Mouse (Mus musculus) T-helper 17 cell (primary cell): ENCODE measurements around the gene Mex3a.

Source experiments
- in situ Hi-C, 2 experiments: fragments of 300-600 bp; cut with MboI, MseI; formaldehyde crosslinking; loops; 1 replicate in 1 of 2; 2 replicates in 1 of 2; pipeline ENCODE4 v1.15.1; 2025; ENCODE audit warnings: high pct_unique_total_duplicates in 2 of 2

Mex3a gene

DNA sequence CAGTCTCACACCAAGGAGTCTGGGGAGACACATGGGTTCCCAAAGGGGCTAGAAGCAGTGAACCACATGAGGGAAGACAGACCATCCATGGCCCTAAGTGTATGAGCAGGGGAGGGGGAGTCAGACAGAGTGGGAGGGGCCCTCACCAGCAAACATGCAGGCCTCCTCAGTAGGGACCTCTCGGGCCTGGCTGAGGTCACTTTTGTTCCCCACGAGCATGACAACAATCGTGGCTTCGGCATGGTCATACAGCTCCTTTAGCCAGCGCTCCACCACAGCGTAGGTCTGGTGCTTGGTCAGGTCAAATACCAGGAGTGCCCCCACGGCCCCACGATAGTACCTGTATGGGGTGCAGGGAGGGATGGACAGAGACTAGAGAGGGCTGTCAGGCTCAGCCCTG lies 11.0 kb downstream of the Mex3a start:
- in situ Hi-C loops: no loop called here

DNA sequence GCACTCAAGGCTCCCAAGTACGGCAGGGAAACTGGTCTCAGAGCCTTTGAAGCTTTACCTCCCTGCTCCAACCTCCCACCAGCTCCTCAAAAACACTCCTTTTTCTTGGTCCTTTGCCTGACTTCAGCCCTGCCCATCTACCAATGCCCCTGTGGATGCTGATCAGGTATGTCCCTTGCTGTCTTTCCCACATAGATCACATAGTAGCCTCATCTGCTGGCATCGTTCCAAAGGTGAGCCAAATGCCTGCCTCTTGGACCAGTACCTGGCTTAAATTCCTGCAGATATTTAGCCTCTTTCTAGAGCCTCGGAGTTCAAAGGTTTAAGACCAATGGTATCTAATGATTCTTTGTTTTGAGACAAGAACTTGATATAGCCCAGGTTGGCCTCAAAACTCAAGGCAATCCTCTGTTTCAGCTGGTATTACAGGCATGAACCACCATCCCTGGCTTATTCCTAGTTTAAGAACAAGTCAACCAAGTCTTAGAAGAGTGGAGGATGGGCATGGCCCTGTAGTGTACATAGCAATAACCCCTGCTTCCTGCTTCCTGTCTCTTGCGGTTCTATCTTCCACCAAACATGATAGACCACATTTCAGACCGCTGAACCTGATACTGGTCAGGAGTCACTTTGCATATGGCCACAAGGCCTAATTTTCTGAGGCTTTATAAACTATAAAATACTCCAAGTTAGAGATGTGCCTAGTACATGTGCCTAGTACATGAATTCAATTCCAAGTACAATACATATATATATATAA lies 11.6 kb downstream of the Mex3a start:
- in situ Hi-C loops: no loop called here

DNA sequence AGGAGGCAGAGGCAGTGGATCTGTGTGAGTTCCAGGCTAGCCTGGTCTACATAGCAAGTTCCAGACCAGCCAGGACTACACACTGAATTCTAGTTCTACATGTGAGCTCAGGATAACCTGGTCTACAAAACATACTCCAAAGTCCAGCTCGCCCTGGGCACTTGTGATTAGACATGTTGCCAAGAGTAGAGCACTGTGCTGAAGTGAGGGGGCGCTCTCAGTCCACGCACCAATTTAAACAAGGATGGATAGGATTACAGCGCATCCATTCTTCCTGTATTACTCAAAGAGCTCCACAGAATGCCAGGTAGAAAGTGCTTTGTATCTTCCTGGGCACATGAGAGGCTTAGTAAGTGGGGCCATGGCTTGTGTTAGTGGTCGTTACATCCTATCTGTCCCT lies 12.3 kb downstream of the Mex3a start:
- in situ Hi-C loops: no loop called here

DNA sequence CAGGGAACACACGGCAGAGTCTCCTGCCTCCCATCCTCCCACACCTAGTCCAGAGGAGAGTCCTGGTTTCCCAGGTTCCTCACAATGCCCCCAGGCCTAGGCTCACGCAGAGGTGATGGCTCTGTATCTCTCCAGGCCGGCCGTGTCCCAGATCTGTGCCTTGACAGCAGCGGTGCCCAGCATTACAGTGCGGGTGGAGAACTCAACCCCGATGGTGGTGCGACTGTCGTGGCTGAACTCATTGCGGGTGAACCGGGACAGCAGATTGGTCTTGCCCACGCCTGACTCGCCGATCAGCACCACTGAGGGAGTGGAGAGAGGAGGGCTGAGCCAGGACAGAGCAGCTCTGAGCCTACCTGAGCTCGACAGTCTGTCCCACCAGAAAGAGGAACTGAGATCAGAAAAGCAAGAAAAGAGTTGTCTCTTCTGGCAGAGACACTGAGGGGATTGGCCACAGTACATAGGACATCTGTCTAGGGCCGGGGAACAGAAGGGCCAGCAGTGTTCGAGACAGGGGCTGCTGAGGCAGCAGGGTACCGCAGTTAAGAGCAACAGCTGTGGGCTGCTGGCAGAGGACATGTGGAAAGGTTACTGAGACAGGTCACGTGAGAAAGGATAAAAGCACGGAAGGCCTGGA lies 12.9 kb downstream of the Mex3a start:
- in situ Hi-C loops: loop anchor here in 1 of 2 experiments (5.0 kb wide), 1 partner anchor 97 kb away; no protein-coding TSS in a partner anchor

DNA sequence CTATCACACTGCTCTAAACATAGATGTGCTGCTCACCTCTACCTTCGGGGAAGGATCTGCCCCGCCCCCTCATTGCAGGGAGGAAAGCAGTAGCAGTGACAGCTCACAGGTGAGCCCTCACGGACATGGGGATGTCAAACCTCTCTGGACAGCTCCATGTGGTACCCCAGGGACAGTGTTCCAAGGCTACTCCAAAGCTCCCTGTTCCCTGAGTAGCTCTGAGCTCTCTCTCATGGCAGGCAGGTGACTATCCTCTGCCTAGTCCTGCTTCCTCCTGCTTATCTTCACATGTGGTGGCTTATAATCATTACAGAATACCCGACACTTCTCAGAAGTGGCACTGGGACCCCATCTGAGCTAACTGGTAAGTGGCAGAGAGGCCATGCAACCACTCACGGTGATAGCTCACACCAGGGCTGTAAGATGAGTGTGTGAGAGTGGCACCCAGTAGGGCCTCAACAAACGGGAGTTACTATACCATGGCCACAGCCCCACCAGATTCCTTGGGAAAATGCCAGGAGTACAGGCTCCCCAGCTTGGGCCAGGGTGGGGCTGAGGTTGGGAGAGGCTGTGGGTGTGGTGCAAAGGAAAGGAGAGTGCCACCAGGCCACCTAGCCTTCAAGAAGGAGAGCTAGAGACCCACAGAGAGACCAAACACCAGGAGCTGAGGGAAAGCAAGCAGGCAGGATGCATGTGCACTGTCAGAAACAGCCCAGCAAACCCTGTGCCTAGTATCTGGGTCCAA lies 14.7 kb downstream of the Mex3a start:
- in situ Hi-C loops: loop anchor here in 1 of 2 experiments (5.0 kb wide), 1 partner anchor 95 kb away; no protein-coding TSS in a partner anchor

DNA sequence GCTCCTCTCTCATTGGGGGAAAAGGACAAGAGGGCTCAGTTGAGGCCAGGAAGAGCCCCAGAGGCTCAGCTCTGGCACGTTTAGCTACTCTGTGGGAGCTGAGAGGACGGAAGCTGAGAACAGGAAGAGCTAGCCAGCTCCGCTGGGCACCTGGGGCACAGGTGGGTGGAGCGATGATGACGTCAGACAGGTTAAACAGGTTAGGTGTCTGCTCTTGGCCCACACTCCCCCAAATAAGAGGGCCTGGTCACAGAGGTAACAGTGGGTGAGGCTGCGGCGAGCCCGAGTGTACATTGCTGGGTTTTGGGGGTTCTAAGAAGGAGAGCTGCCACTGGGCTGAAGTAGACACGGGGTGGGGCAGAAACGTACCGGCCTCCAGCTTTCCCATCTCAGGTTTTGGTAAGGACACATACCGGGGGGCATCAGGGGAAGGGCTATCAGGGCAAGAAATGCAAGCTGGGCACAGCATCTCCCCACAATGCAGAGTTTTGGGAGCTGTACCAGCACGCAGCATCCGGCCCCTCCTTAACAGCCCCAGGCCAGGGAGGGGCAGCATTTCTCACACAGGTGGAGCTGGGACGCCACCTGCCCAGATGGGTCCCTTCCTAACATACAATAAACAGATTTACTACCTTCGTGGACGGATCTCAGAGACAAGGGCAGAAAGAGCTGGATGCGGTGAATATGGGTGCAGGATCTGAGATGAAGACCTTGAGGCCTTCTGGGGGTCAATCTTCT lies 16.2 kb downstream of the Mex3a start, which contains the start of gene Rab25:
Gene Rab25, minus strand, starts transcription at position 121 of the 738 bp plus-strand sequence.
- in situ Hi-C loops: loop anchor here in 1 of 2 experiments (5.0 kb wide), 1 partner anchor 94 kb away; no protein-coding TSS in a partner anchor

DNA sequence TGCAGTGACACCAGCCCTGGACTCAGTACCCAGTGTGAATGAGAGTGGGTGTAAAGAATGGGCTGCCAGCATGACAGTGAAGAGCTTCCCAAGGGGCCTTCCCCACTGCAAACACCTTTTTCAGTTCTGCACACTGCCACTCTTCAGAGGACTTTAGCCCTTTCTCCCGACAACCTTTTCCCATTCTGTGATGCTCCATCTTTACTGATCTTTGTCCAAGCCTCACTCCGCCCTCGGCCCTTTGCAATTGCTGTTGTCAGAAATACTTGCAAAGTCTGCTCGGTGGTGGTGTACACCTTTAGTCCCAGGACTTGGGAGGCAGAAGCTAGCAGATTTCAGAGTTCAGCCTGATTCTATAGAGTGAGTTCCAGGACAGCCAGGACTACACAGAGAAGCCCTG lies 19.4 kb downstream of the Mex3a start:
- in situ Hi-C loops: no loop called here

DNA sequence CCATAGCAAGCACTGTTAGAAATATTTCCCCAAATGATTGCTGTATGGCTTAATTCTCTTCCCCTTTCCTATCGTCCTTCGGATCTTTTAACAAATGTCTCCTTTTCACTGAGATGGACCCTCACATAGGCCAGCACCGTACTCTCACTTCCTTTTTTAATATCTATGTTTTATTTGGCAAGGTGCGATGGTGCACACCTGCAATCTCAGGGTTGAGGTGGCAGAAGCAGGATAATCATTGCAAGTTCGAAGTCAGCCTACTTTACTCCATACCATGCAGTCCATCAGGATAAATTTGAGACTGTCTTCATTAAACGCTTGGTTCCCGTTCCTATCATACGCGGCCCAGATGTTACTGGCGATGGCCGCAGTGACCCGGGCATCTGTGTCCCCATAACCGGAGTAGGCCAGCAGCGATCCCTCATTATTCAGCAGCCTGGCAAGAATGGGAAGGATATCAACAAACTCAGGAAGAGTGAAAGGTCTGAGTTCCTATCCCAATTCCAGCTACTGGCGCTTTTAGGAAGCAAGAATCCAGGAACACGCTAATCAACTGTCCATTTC lies 20.0 kb downstream of the Mex3a start:
- in situ Hi-C loops: no loop called here

DNA sequence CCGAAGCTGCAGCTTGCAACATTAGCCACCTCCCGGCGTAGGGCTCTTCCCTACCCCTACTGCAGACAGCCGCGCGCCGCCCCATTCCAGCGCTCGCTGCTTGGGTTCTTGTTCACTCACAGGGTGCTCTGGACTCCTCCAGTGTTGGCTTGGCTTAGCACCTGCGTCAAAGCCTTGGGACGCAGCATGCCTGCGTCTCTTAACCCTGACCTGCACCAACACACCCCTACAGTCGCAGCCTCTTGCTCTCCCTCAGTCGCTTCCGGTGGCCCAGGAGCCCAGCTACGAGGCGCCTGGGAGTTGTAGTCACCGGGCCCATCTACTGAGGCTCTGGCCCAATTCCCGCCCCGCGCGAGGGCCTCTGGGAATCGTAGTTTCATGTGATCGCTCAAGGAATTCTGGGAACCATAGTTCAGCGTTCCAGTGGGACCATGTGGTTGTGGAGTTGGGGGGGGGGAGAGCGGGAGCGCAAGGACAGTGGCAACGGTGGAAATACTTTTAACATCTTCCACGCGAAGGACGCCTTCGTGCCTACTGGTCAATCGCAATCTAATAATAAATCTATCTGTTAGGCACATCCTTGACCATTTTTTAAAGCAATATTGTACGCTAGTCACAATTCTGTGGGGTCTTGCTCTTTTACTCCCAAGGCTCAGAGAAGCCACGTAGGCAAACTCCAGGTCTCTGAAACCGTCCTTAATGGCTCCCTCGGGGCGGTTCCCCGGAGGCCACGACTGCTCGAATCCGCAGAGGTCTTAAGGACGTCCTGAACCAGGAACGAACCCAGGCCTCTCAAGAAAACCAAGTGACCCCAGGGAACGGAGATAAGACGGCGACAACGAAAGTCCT lies 20.7 kb downstream of the Mex3a start, which contains the start of gene Lamtor2:
Gene Lamtor2, minus strand, starts transcription at position 399 of the 849 bp plus-strand sequence.
- in situ Hi-C loops: no loop called here

DNA sequence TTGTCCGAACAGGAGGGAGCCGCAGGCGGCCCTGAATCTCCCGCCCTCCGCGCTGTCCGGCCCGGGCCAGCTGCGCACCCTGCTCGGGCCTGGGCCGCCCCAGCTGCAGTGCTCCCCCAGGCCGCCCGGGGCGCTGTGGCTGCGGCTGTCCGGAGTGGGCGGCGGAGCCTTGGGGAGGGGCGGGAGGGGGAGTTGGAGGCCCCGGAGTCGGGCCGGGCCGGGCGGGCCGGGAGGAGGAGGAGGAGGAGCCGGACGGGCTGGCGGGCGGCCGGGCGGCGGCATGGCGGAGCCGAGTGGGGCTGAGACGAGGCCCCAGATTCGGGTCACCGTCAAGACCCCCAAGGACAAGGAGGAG lies 21.3 kb downstream of the Mex3a start, which contains the start of gene Ubqln4:
Gene Ubqln4, plus strand, starts transcription at position 234 of the 355 bp plus-strand sequence.
- in situ Hi-C loops: no loop called here

DNA sequence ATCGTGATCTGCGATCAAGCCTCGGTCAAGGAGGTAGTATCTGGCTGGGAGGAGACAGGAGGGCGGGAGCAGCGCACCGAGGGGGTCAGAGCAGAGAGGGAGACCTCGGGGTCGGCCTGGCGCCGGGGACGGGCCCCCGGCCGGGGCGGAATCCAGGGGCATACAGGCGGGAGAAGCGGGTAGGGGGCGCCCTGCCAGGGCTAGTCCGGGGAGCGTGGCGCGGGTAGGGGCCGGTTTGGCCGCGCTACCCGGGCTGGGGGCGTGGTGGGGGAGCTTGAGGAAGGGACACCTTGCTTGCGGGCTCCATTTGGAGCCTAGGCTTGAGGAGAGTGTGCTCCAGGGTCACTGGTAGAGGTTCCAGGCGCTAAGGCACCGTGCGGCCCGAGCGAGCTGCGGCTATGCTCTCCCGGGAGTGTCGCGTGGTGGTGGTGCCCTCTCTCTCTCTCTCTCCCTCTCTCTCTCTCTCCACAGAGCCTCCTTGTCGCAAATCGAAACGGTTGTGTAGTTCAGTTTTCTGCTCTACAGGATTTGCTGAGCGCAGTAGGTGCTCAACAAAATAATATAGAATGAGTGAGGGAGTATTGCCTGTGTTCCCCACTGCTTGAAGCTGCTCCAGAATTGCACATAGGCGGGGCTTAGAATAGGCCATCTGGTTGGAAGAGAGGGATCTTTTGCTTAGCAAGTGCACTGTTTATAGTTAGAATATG lies 21.8 kb downstream of the Mex3a start:
- in situ Hi-C loops: no loop called here

DNA sequence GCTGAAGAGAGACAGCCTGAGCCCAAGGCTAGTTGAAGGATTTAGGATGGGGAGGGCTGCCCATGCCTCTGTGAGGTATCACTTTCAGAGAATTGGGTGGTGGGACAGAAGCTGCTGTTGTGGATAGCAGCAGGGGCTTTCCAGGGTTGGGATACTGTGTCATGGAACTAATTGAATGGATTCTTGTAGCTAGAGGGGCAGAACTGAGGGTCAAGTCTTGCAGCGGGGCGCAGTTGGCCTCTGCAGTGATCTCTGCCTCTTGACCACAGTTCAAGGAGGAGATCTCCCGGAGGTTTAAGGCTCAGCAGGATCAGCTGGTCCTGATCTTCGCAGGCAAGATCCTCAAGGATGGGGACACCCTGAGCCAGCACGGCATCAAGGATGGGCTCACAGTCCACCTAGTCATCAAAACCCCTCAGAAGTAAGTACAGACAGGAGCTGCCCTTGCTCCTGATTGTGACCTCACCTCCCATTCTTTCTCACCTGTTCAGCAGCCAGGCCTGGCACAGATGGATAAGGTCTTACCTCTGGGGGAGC lies 22.9 kb downstream of the Mex3a start:
- in situ Hi-C loops: no loop called here

DNA sequence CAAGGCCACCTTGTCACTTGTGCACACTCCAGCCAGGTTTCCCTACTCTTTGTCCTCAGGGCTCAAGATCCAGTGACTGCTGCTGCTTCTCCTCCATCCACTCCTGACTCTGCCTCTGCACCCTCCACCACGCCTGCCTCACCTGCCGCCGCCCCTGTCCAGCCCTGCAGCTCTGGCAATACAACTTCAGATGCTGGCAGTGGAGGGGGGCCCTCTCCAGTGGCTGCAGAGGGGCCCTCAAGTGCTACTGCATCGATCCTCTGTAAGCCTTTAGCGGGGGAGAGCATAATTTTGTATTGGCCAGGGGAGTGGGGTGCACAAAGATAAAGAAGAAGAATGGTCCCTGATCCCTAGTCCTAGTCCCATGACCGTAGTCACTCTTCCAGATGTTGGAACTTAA lies 23.5 kb downstream of the Mex3a start:
- in situ Hi-C loops: no loop called here

DNA sequence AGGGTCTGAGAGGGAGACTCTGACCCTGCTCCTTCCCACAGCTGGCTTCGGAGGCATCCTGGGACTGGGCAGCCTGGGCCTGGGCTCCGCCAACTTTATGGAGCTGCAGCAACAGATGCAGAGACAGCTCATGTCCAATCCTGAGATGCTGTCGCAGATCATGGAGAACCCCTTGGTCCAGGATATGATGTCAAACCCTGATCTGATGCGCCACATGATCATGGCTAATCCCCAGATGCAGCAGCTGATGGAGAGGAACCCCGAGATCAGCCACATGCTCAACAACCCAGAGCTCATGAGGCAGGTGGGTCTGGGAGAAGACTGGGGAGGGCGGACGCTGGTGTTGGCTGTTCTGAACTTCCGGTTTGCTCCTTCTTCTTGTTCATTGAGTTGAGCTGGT lies 24.4 kb downstream of the Mex3a start:
- in situ Hi-C loops: no loop called here

DNA sequence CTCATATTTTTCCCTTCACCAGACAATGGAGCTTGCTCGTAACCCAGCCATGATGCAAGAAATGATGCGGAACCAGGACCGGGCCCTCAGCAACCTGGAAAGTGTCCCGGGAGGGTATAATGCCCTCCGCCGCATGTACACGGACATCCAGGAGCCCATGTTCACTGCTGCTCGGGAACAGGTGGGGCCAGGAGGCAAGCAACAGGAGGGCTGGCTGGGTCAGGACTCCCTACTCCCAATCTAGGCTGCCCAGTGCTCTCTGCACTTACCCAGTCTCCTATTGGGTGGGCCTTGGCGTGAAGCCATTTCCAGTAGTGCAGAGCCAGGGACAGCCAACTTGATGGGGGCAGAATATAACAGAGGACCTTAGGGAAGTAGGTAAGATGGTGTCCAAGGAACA lies 27.4 kb downstream of the Mex3a start:
- in situ Hi-C loops: no loop called here

DNA sequence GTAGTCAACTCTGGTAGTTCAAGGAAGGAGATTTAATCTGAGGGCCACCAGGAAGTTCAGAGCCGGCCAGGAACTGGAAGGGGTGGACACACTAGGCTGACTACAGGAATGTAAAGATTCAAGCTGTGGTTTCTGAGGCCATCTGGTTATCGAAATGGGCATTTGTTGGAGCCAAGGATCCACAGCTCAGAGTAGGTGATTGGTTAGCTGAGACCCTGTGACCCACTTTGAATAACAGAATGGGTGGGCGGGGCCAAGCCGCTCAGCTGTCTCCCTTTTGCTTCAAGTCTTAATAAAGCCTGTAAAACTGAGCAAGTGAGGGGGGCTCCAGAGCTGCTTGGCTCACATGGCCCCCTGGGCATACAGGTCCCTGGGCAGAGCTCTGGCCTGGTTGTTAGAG lies 29.8 kb downstream of the Mex3a start:
- in situ Hi-C loops: no loop called here

DNA sequence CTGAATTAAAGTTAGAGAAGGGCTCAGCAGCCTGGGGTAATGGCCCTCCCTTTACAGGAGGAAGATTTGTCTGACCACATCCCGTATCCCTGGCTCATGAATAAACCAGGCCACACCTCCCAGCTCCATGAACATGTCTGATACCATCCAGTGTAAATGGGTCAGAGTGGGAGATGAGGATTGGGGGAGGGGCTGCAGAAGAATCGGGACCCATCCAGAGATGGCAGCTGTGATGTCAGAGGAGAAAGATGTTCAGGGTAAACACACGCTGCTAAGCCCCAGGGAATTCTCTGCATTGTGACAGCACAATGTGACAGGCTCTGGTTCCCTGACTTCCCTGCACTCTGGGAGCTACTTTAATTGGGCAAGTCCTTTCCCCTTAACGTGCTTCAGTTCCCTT lies 31.2 kb downstream of the Mex3a start:
- in situ Hi-C loops: no loop called here

DNA sequence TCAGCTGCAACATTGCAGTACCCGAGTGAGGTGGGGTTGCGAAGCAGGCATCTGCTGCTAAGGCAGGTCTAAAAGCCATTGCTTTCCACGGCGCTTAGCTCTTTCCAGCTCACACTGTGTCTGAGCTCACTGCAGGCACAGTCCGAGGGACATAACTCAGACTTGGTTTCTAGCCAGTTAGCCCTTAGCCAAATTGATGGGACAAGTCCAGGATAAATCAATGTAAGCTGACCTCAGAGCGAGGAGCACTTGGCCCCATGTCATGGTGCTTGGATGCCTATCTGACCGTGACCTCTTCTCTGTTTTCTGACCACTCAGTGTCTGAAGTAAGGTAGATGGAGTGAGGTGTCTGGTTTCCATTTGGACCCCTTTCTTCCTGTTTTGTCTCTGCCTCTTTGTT lies 31.8 kb downstream of the Mex3a start:
- in situ Hi-C loops: no loop called here

DNA sequence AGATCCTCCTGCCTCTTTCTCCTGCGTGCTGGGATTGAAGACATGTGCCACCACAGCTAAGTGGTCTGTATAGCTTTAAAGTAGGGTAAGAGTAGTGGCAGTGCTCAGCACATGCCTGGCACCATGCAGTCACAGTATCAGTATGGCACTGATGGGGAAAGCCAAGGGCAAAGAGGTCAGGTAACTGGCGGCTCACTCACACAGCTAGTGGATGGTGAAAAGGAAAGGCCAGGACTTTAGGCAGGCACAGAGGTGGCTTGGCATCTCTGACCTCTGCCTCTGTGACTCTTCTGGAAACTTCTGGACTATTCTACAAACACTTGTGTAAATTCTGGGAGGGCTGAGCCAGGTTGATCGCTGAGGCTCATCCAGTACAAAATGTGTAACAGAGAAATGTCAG lies 33.9 kb downstream of the Mex3a start:
- in situ Hi-C loops: no loop called here
